Mouse (Mus musculus): ENCODE results near the gene Zfp750. TPM values are rescaled to one million over a fixed set of nuclear protein-coding genes. Genes with fewer than 3 reads are reported as not detected.

The Zfp750 gene
- polyA plus RNA-seq, 1 experiment from 2014 or later: 0.71 TPM

DNA sequence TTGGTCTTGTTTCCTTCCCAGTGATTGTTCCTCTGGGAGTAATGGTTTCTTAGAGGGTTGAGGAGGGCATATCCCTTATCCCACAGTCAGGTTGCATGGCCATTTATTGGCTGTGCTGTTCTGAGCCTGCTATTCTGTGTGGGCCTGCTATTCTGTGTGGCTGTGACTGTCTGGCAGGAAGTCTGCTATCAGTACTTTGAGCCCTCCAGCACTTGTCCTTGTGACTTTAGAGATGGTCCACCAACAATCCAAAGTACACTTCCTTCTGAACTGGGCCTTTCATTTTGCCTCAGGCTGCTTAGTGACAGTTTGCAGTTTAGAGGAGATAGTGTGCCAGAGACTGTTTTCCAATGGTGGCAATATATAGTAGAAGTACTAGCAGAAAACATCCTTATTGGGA, 18.5 kb downstream of the Zfp750 start:
- no peak overlapping the region for H3K4me3 ChIP-seq
- no peak overlapping the region for H3K9ac ChIP-seq
- H3K36me3 ChIP-seq: peaks cover 85% of the 10 kb centered on the region
- no peak overlapping the region for H3K4me2 ChIP-seq
- no peak for ATAC-seq (ENCODE audit: low FRiP score)
- no peaks in the 10 kb centered on the region for H3K4me1 ChIP-seq (replicated peaks)
- no peaks in the 10 kb centered on the region for H3K9me3 ChIP-seq
- no peaks in the 10 kb centered on the region for H3K27me3 ChIP-seq
- no peak overlapping the region for H3K27ac ChIP-seq

- H3K27me3 ChIP-seq: no peaks in the 10 kb centered on the region
- no peak overlapping the region for H3K4me3 ChIP-seq
- no peaks in the 10 kb centered on the region; the same call in 1 of the 2 replicates for H3K4me1 ChIP-seq (replicated peaks)
- H3K36me3 ChIP-seq: peaks cover 17% of the 10 kb centered on the region
- no peak overlapping the region for H3K9ac ChIP-seq
- ATAC-seq (ENCODE audit: low FRiP score): no peak
- H3K4me2 ChIP-seq: no peak overlapping the region
- H3K27ac ChIP-seq: no peak overlapping the region
- no peaks in the 10 kb centered on the region for H3K9me3 ChIP-seq
These were observed 28.5 kb downstream of the Zfp750 start for GRCm38 (mm10) chr11:121490651-121491050.

DNA sequence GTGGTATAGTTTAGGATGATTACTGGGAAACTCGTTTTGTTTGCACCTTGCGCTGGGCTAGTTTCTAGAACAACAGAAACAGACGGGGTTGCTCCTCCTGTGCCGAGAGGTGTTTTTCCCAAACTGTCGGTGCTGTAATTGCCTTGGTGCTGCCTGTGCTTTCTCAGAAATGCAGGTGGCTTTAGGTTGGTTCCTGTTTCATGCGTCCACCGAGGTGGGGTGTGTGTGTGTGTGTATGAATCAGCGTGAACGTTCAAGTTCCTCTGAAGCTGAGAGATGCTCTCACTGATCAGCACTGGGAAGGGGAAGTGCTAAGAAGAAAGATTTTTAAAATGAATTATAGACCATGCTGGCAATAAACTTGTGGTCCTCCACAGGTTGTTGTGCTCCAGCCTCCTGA, 33.3 kb downstream of the Zfp750 start:
- no peak for ATAC-seq (ENCODE audit: low FRiP score)

DNA sequence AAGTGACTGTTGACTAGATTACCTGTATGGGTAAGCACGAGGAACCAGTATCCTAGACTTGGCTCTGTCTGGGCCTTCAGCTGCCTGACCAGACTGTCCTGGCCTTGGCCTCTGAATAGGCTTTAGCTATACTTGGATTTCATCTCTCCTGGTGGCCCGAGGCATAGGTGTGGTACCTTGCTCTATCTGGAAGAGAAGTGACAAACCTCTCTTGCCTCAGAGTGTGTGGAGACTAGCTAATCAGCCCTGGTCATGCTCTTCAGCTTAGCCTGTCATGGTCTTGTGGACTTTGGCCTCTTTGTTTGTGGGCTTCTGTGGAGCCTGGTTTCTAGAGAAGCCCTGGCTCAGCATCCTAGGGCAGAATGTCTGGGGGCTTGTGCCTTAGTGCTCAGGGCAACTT, 38.0 kb downstream of the Zfp750 start:
- no peak overlapping the region for H3K9ac ChIP-seq
- no peak overlapping the region for H3K4me2 ChIP-seq
- no peak for ATAC-seq (ENCODE audit: low FRiP score)
- H3K4me3 ChIP-seq: no peak overlapping the region
- H3K27me3 ChIP-seq: no peaks in the 10 kb centered on the region
- H3K27ac ChIP-seq: no peak overlapping the region
- peaks cover 62% of the 10 kb centered on the region for H3K36me3 ChIP-seq
- no peaks in the 10 kb centered on the region for H3K9me3 ChIP-seq
- 94% methylated on average over 2 of the region's 2 CpGs for WGBS
- no peaks in the 10 kb centered on the region for H3K4me1 ChIP-seq (replicated peaks)

More for the DNA sequence above, 33.3 kb downstream of the Zfp750 start:
- Histone ChIP-seq H3K36me3 (peaks cover 26% of the 10 kb centered on the region), H3K27ac (no peak overlapping the region), H3K4me2 (no peak overlapping the region), H3K4me1 (replicated peaks) (no peaks in the 10 kb centered on the region; the same call in 1 of the 2 replicates), H3K4me3 (no peak overlapping the region), H3K9me3 (no peaks in the 10 kb centered on the region), H3K9ac (no peak overlapping the region), H3K27me3 (no peaks in the 10 kb centered on the region)
- WGBS: 89% methylated on average over 9 of the region's 9 CpGs

DNA sequence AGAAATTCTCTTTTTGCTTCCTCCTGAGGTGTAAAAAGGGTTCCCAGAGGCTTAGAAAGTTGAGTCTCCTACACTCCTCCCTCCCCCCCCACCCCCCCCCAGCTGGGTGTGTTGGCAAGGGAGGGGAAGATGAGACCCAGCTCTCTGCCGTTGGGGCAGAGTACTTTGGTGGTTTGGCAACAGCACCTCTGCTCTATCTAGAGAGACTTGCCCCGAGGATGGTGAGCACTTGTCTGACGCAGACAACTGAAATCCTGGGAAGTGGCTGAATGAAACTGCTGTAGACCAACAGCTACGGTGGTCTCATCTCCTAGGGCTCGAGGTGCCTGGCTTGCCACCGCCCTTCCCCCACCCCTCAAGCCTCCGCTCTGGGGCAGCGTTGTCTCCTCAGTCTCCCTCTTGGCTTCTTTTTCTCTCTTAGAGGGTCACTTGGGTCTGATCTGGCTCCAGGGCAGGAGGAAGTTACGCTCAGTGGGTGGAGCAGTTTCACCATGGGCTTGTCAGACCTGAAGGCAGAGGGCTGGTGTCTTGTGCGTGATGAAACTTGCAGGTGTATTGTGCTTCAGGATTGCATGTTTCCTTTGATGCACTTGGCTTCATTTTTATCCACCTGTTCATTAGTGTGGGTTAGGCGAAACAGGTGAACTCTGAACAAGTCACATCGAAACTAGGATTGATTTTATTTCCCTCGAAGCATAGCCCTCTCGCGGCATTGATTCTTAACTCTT, 39.5 kb downstream of the Zfp750 start:
- Histone ChIP-seq H3K27me3 (no peaks in the 10 kb centered on the region), H3K4me3 (no peak overlapping the region), H3K9ac (no peak overlapping the region), H3K4me1 (replicated peaks) (no peaks in the 10 kb centered on the region), H3K36me3 (peaks cover 67% of the 10 kb centered on the region), H3K27ac (no peak overlapping the region), H3K9me3 (no peaks in the 10 kb centered on the region), H3K4me2 (no peak overlapping the region)
- WGBS: 94% methylated on average over 15 of the region's 15 CpGs
- no peak for ATAC-seq (ENCODE audit: low FRiP score)

DNA sequence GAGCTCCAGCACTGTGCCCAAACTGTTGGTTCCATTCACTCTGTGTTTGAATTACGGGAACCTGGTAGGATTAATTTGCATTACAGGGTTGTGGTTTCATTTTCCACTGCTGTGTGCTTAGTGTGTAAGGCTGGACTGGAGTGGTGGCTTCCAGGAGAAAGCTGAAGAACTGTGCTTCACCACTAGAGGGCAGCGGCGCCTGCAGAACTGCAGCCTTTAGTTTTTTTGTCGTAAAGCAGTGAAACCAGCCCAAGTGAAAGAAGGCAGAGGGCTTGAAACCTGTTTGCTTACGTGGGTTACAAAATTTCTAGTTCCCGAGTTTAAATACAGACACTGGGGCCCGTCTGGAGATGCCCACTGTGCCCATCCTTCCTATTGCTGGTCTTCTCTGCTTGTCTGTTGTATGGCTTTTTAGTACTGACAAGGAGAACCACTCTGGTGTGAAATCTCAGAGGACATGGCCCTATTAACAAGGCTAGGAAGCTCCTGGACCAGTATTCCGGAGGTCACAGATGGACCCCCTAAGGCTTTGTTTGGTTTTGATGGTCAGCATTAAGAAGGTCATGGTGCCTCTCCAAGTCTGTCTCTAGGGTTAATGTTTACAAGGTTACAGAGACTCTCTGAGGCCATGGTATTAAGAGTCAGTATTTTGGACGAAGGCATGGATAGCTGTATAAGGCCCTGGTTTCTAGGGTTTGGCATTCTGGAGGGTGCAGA, 43.3 kb downstream of the Zfp750 start:
- H3K9ac ChIP-seq: no peak overlapping the region
- no peak overlapping the region for H3K4me3 ChIP-seq
- WGBS: 35% methylated on average over 9 of the region's 9 CpGs
- H3K4me2 ChIP-seq: no peak overlapping the region
- H3K4me1 ChIP-seq (replicated peaks): no peaks in the 10 kb centered on the region
- H3K27me3 ChIP-seq: no peaks in the 10 kb centered on the region
- H3K36me3 ChIP-seq: peaks cover 55% of the 10 kb centered on the region
- H3K27ac ChIP-seq: no peak overlapping the region
- no peak for ATAC-seq (ENCODE audit: low FRiP score)
- no peaks in the 10 kb centered on the region for H3K9me3 ChIP-seq

DNA sequence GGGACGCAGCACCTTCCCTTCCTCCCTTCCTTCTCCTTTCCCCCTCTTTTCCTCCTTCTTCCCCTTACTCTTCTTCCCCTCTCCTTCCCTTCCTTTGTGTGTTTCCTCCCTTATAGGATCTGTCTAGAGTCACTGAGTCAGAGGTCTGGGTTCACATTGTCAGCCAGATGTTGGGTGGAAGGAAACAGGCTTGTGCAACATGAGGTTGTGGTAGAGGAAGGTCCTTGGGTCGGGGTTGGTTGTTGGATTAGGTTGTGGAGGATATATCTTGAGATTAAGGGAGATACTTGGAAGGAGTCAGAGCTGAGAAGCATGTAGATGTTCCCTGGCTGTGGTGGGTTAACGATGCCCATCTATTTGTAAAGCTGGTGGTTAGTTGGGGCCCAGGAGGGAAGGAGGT, 44.3 kb downstream of the Zfp750 start:
- Histone ChIP-seq H3K27me3 (no peaks in the 10 kb centered on the region), H3K4me1 (replicated peaks) (no peaks in the 10 kb centered on the region), H3K27ac (no peak overlapping the region), H3K4me3 (no peak overlapping the region), H3K36me3 (peaks cover 57% of the 10 kb centered on the region), H3K4me2 (no peak overlapping the region), H3K9ac (no peak overlapping the region), H3K9me3 (no peaks in the 10 kb centered on the region)
- 97% methylated on average over 3 of the region's 3 CpGs for WGBS
- no peak for ATAC-seq (ENCODE audit: low FRiP score)

DNA sequence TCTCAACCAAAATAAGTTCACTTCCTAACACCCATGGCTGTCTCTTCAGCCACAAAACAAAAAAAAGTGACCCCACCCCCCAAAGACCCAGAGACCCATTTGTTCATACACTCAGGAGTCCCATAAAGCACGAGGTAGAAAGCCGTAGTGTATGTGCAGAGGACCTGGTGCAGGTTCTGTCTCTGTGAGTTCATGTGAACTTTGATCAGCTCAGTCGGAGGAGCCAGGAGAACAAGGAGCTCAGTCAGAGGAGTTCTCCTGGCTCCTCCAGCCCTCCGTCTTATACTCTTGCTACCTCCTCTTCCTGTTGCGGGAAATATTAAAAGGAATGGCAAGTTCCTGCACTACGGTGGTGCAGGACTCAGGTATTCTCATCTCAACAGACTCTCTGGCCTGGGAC, 51.7 kb downstream of the Zfp750 start:
- Histone ChIP-seq H3K9me3 (no peaks in the 10 kb centered on the region), H3K4me3 (no peak overlapping the region), H3K27me3 (no peaks in the 10 kb centered on the region), H3K4me2 (no peak overlapping the region), H3K9ac (no peak overlapping the region), H3K4me1 (replicated peaks) (no peaks in the 10 kb centered on the region), H3K36me3 (peaks cover 72% of the 10 kb centered on the region), H3K27ac (no peak overlapping the region)
- ATAC-seq (ENCODE audit: low FRiP score): no peak
- 95% methylated on average over 6 of the region's 6 CpGs for WGBS

Other genes with a start within 250 kb of the Zfp750 start
- gene Wdr45b, start 164.9 kb downstream of the Zfp750 start, polyA plus RNA-seq (2015; fragmentation: Nextera tagmentation; extraction: Ambion mirVana): 82.1 and 84.7 TPM in 2 replicates
- 7.7 and 8.2 TPM in 2 replicates for gene Rab40b, start 131.1 kb downstream of the Zfp750 start, polyA plus RNA-seq (2015; fragmentation: Nextera tagmentation; extraction: Ambion mirVana)
- gene Fn3krp, start 97.9 kb downstream of the Zfp750 start, polyA plus RNA-seq (2015; fragmentation: Nextera tagmentation; extraction: Ambion mirVana): 10.4 and 11.3 TPM in 2 replicates
- 3.6 and 5.2 TPM in 2 replicates for gene Fn3k, start 84.4 kb downstream of the Zfp750 start, polyA plus RNA-seq (2015; fragmentation: Nextera tagmentation; extraction: Ambion mirVana)
- 58.8 and 59.0 TPM in 2 replicates for gene Tbcd, start 67.4 kb downstream of the Zfp750 start, polyA plus RNA-seq (2015; fragmentation: Nextera tagmentation; extraction: Ambion mirVana)
- 6.4 and 7.8 TPM in 2 replicates for gene B3gntl1, start 153.8 kb upstream of the Zfp750 start, polyA plus RNA-seq (2015; fragmentation: Nextera tagmentation; extraction: Ambion mirVana)
- 15.9 and 17.2 TPM in 2 replicates for gene Metrnl, start 182.2 kb upstream of the Zfp750 start, polyA plus RNA-seq (2015; fragmentation: Nextera tagmentation; extraction: Ambion mirVana)

Measured in hindbrain, embryonic 13.5 days (tissue).